Mouse (Mus musculus) kidney, embryonic 14.5 days (tissue): ENCODE data around the gene Chrd. TPM values are rescaled to one million over a fixed set of nuclear protein-coding genes. Genes with fewer than 3 reads are reported as not detected.

Experiments used
- ATAC-seq: fragments of 200-750 bp; cut with Nextera tagmentation; 2 replicates; pipeline ENCODE4 v1.8.0; 2017; ENCODE audit warnings: moderate number of reproducible peaks, mild to moderate bottlenecking, moderate TSS enrichment, moderate library complexity; ENCODE audit not compliant: low FRiP score, low TSS enrichment
- H3K27ac ChIP-seq: fragments of 300-500 bp; sonication (generic); 2 replicates; pipeline ENCODE4 v1.5.1; 2014; ENCODE audit warnings: low read depth, mild to moderate bottlenecking, low read length, moderate library complexity, mixed read lengths
- H3K27me3 ChIP-seq: fragments of 300-500 bp; sonication (generic); 2 replicates; pipeline ENCODE4 v1.6.1; 2014; ENCODE audit warnings: mild to moderate bottlenecking, low read length; ENCODE audit not compliant: control insufficient read depth, insufficient read depth
- H3K36me3 ChIP-seq: fragments of 300-500 bp; sonication (generic); 2 replicates; pipeline ENCODE4 v1.6.1; 2014; ENCODE audit warnings: low read length, mixed read lengths; ENCODE audit not compliant: control insufficient read depth, insufficient read depth
- H3K4me1 ChIP-seq: fragments of 300-500 bp; sonication (generic); 2 replicates; pipeline ENCODE4 v1.6.1; 2014; ENCODE audit warnings: low read length, mixed read lengths; ENCODE audit not compliant: control insufficient read depth, insufficient read depth
- H3K4me2 ChIP-seq: fragments of 300-500 bp; sonication (generic); replicated peaks from 2 replicates; pipeline ENCODE4 v1.6.1; 2014; ENCODE audit warnings: low read depth, mild to moderate bottlenecking, low read length
- H3K4me3 ChIP-seq: fragments of 300-500 bp; sonication (generic); 2 replicates; pipeline ENCODE4 v1.5.1; 2014; ENCODE audit warnings: mild to moderate bottlenecking, low read length
- H3K9ac ChIP-seq: fragments of 300-500 bp; sonication (generic); 2 replicates; pipeline ENCODE4 v1.6.1; 2014; ENCODE audit warnings: low read depth, mild to moderate bottlenecking, low read length, moderate library complexity
- H3K9me3 ChIP-seq: fragments of 300-500 bp; sonication (generic); 2 replicates; pipeline ENCODE4 v1.6.1; 2016; ENCODE audit warnings: low read length; ENCODE audit not compliant: control insufficient read depth
- WGBS: fragments of 180-500 bp; shearing (Covaris S2); extraction: QIAGEN DNeasy Blood & Tissue Kit; methylation state at CpG from one replicate; pipeline ENCODE4 v1.1.7; 2014; 5-methylcytosine and 5-hydroxymethylcytosine counted together
- polyA plus RNA-seq: library from polyadenylated mRNA; unstranded; fragments of >200 nt; fragmentation: Nextera tagmentation; extraction: Ambion mirVana; gene quantifications from 2 replicates; pipeline ENCODE4 v1.2.1, GENCODE M21; 2014

Gene Chrd
- polyA plus RNA-seq, 1 experiment from 2014 or later = 4.6 TPM

GRCm38 (mm10) chr16:20765244-20765643 is 32.3 kb downstream of the Chrd start:
- H3K9me3 ChIP-seq = no peaks in the 10 kb centered on the region
- no peaks in the 10 kb centered on the region for H3K27me3 ChIP-seq
- 48% methylated on average over 9 of the region's 9 CpGs for WGBS
- no peak for ATAC-seq
- H3K4me2 ChIP-seq = no peak overlapping the region
- H3K36me3 ChIP-seq = no peaks in the 10 kb centered on the region
- no peak overlapping the region for H3K9ac ChIP-seq
- no peaks in the 10 kb centered on the region for H3K4me1 ChIP-seq
- no peak overlapping the region for H3K27ac ChIP-seq
- no peak overlapping the region for H3K4me3 ChIP-seq

- no peak overlapping the region for H3K4me3 ChIP-seq
- no peaks in the 10 kb centered on the region for H3K36me3 ChIP-seq
- no peak overlapping the region for H3K27ac ChIP-seq
- no peak for ATAC-seq
- H3K4me2 ChIP-seq = no peak overlapping the region
- no peaks in the 10 kb centered on the region for H3K27me3 ChIP-seq
- H3K4me1 ChIP-seq = no peaks in the 10 kb centered on the region
- H3K9me3 ChIP-seq = no peaks in the 10 kb centered on the region
- 69% methylated on average over 5 of the region's 5 CpGs for WGBS
- no peak overlapping the region for H3K9ac ChIP-seq
Observed at GRCm38 (mm10) chr16:20775021-20775420, 42.1 kb downstream of the Chrd start.

- H3K4me3 ChIP-seq = no peak overlapping the region
- H3K27me3 ChIP-seq = no peaks in the 10 kb centered on the region
- no peak overlapping the region for H3K27ac ChIP-seq
- H3K9me3 ChIP-seq = no peaks in the 10 kb centered on the region
- no peak for ATAC-seq
- H3K4me1 ChIP-seq = no peaks in the 10 kb centered on the region
- no peak overlapping the region for H3K9ac ChIP-seq
- no peaks in the 10 kb centered on the region for H3K36me3 ChIP-seq
- 86% methylated on average over 3 of the region's 3 CpGs for WGBS
- no peak overlapping the region for H3K4me2 ChIP-seq
Observed at GRCm38 (mm10) chr16:20779846-20780245, 46.9 kb downstream of the Chrd start.

GRCm38 (mm10) chr16:20781101-20781630 is 48.2 kb downstream of the Chrd start:
- ATAC-seq = no peak
- H3K27ac ChIP-seq = no peak overlapping the region
- no peak overlapping the region for H3K4me2 ChIP-seq
- H3K4me1 ChIP-seq = no peaks in the 10 kb centered on the region
- H3K27me3 ChIP-seq = no peaks in the 10 kb centered on the region
- no peak overlapping the region for H3K4me3 ChIP-seq
- H3K36me3 ChIP-seq = no peaks in the 10 kb centered on the region
- WGBS = 63% methylated on average over 4 of the region's 4 CpGs
- no peaks in the 10 kb centered on the region for H3K9me3 ChIP-seq
- H3K9ac ChIP-seq = no peak overlapping the region

GRCm38 (mm10) chr16:20783891-20784290 is 51.0 kb downstream of the Chrd start:
- Histone ChIP-seq H3K36me3 (no peaks in the 10 kb centered on the region), H3K4me3 (no peak overlapping the region), H3K4me1 (no peaks in the 10 kb centered on the region), H3K27me3 (no peaks in the 10 kb centered on the region), H3K27ac (no peak overlapping the region), H3K9me3 (no peaks in the 10 kb centered on the region), H3K4me2 (no peak overlapping the region), H3K9ac (no peak overlapping the region)
- 88% methylated on average over 2 of the region's 2 CpGs for WGBS
- no peak for ATAC-seq

GRCm38 (mm10) chr16:20784754-20785153 is 51.8 kb downstream of the Chrd start:
- Histone ChIP-seq H3K4me2 (no peak overlapping the region), H3K9ac (no peak overlapping the region), H3K36me3 (no peaks in the 10 kb centered on the region), H3K4me3 (no peak overlapping the region), H3K9me3 (no peaks in the 10 kb centered on the region), H3K27me3 (no peaks in the 10 kb centered on the region), H3K4me1 (no peaks in the 10 kb centered on the region), H3K27ac (no peak overlapping the region)
- ATAC-seq = no peak

- no peaks in the 10 kb centered on the region for H3K4me1 ChIP-seq
- H3K9ac ChIP-seq = no peak overlapping the region
- no peak overlapping the region for H3K4me2 ChIP-seq
- no peaks in the 10 kb centered on the region for H3K9me3 ChIP-seq
- WGBS = 87% methylated on average over 6 of the region's 6 CpGs
- H3K4me3 ChIP-seq = no peak overlapping the region
- H3K27me3 ChIP-seq = no peaks in the 10 kb centered on the region
- no peaks in the 10 kb centered on the region for H3K36me3 ChIP-seq
- H3K27ac ChIP-seq = no peak overlapping the region
- ATAC-seq = no peak
Observed at GRCm38 (mm10) chr16:20786556-20786955, 53.6 kb downstream of the Chrd start.

- H3K9ac ChIP-seq = no peak overlapping the region
- no peak for ATAC-seq
- no peaks in the 10 kb centered on the region for H3K27me3 ChIP-seq
- no peaks in the 10 kb centered on the region for H3K36me3 ChIP-seq
- no peak overlapping the region for H3K27ac ChIP-seq
- no peaks in the 10 kb centered on the region for H3K9me3 ChIP-seq
- no peak overlapping the region for H3K4me2 ChIP-seq
- WGBS = 72% methylated on average over 6 of the region's 6 CpGs
- no peaks in the 10 kb centered on the region for H3K4me1 ChIP-seq
- H3K4me3 ChIP-seq = no peak overlapping the region
Observed at GRCm38 (mm10) chr16:20791803-20792202, 58.9 kb downstream of the Chrd start.
